In genomic region chr11:11660651-11661050, GRCm38 (mm10) we compare ENCODE assay signal across 39 mouse cellular contexts. TPM values are rescaled to one million over a fixed set of nuclear protein-coding genes. Genes with fewer than 3 reads are reported as not detected.
"Had no signal": no experiment of that assay in that cellular context is flagged by ENCODE, and none has a peak within 500 bp of the region (broad histone marks: within the 10 kb centered on the region; RNA-seq: fewer than 3 reads in every experiment).

No protein-coding gene starts in this region.

- H3K4me2 ChIP-seq: embryonic facial prominence, embryonic 12.5 days; embryonic facial prominence, embryonic 13.5 days; embryonic facial prominence, embryonic 15.5 days; forebrain, embryonic 12.5 days; forebrain, embryonic 13.5 days; forebrain, embryonic 15.5 days had no signal

- H3K4me3 ChIP-seq: embryonic facial prominence, embryonic 10.5 days; embryonic facial prominence, embryonic 12.5 days; embryonic facial prominence, embryonic 13.5 days; embryonic facial prominence, embryonic 15.5 days; erythroblast, embryonic 14.5 days; forebrain, embryonic 10.5 days; forebrain, embryonic 12.5 days; forebrain, embryonic 13.5 days; forebrain, embryonic 15.5 days; gastrocnemius, adult 2 months; heart, adult 2 months had no signal

- H3K36me3 ChIP-seq: embryonic facial prominence, embryonic 10.5 days; embryonic facial prominence, embryonic 12.5 days; embryonic facial prominence, embryonic 13.5 days; embryonic facial prominence, embryonic 15.5 days; forebrain, embryonic 10.5 days; forebrain, embryonic 12.5 days; forebrain, embryonic 15.5 days had no signal

- H3K9ac ChIP-seq: embryonic facial prominence, embryonic 12.5 days; embryonic facial prominence, embryonic 13.5 days; embryonic facial prominence, embryonic 15.5 days; forebrain, embryonic 12.5 days; forebrain, embryonic 13.5 days; forebrain, embryonic 15.5 days; forebrain, postnatal 0 days had no signal

- H3K27me3 ChIP-seq: embryonic facial prominence, embryonic 12.5 days; embryonic facial prominence, embryonic 13.5 days; embryonic facial prominence, embryonic 15.5 days; forebrain, embryonic 12.5 days; forebrain, embryonic 13.5 days; forebrain, embryonic 15.5 days had no signal

- DNase-seq: cerebellum, adult 8-10 months; cerebellum, adult 9-10 months; cerebellum, adult 9-11 months; cerebellum, postnatal 10 days; cerebellum, postnatal 14 days; cerebellum, postnatal 25 days; cerebellum, postnatal 36 days; embryo, embryonic 11 days; forebrain, postnatal 0 days; gastrocnemius, adult 2 months; gastrocnemius, postnatal 10 days; gastrocnemius, postnatal 14 days; gastrocnemius, postnatal 25 days; gastrocnemius, postnatal 36 days; heart, adult 18-20 months; heart, adult 2 months had no signal

- H3K27ac ChIP-seq: embryonic facial prominence, embryonic 10.5 days; embryonic facial prominence, embryonic 12.5 days; embryonic facial prominence, embryonic 13.5 days; embryonic facial prominence, embryonic 15.5 days; forebrain, embryonic 10.5 days; forebrain, embryonic 12.5 days; forebrain, embryonic 13.5 days; forebrain, embryonic 15.5 days; gastrocnemius, adult 2 months; heart, adult 2 months had no signal

- H3K9me3 ChIP-seq: embryonic facial prominence, embryonic 10.5 days; embryonic facial prominence, embryonic 12.5 days; embryonic facial prominence, embryonic 13.5 days; embryonic facial prominence, embryonic 15.5 days; forebrain, embryonic 10.5 days; forebrain, embryonic 12.5 days; forebrain, embryonic 13.5 days; forebrain, embryonic 15.5 days had no signal

- H3K4me1 ChIP-seq: embryonic facial prominence, embryonic 10.5 days; embryonic facial prominence, embryonic 12.5 days; embryonic facial prominence, embryonic 13.5 days; embryonic facial prominence, embryonic 15.5 days; forebrain, embryonic 10.5 days; forebrain, embryonic 12.5 days; forebrain, embryonic 13.5 days; forebrain, embryonic 15.5 days had no signal

RNA-seq across cellular contexts. Expression of gene 4930512M02Rik, which starts 33.0 kb away (rescaled TPM):
- total RNA-seq: common myeloid progenitor, adult 5-6 weeks; forebrain, postnatal 0 days; gastrocnemius, adult 18-20 months; gastrocnemius, adult 2 months; gastrocnemius, adult 8-10 months; gastrocnemius, postnatal 10 days; gastrocnemius, postnatal 14 days; gastrocnemius, postnatal 25 days; gastrocnemius, postnatal 36 days; gastrocnemius, postnatal 4 days; granulocyte monocyte progenitor cell, adult 5-6 weeks; heart, adult 18-20 months; heart, adult 2 months; heart, adult 8-10 months had no signal
- polyA plus RNA-seq: cortical plate, adult 2 months; embryonic facial prominence, embryonic 10.5 days; embryonic facial prominence, embryonic 11.5 days; embryonic facial prominence, embryonic 12.5 days; embryonic facial prominence, embryonic 13.5 days; embryonic facial prominence, embryonic 14.5 days; embryonic facial prominence, embryonic 15.5 days; erythroblast, embryonic 14.5 days; forebrain, embryonic 10.5 days; forebrain, embryonic 11.5 days; forebrain, embryonic 12.5 days; forebrain, embryonic 13.5 days; forebrain, embryonic 14.5 days; forebrain, embryonic 15.5 days; forebrain, embryonic 16.5 days; forebrain, postnatal 0 days; frontal cortex, adult 2 months; gonadal fat pad, adult 2 months; heart, adult 2 months had no signal
